Mouse (Mus musculus) liver, adult (tissue): ENCODE measurements around the gene Uhrf1.

Experiments
- GATA4 ChIP-seq: IDR thresholded peaks from 2 replicates; pipeline ENCODE4 v1.6.1; 2014; ENCODE audit warnings: mild to moderate bottlenecking, low read length; ENCODE audit not compliant: insufficient replicate concordance

The Uhrf1 gene

DNA sequence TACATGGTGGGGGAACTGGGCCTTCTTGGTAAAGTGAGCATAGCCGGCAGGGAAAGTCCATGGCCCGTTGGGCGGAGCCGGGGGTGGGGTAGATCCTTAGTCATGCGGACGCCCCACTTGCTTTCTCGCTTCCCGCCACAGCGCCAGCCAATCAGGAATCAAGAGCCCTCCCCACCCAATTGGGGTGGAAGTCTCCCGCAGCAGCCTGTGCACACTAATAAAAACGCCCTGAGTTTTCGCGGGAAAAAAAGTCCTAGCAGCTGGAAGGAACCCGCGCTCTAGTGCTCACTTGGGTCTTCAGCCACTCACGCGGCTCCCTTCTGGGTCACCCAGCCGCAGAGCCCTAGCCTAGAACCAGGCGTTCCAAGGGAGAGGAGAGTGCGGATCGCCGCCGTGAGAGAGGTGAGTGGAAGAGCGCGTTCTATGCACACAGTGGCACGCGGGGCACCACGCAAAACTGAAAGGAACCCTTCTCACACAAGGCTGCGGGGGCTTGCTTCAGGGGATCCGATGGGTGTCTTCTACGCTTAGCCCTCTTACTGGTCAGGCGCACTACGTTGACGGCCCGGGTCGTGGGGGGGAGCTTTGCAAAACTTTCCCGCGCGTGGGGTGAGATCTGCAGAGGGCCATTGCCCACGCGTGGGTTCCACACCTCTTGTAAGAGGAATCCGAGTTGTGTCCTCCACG, at the start of gene Uhrf1:
Gene Uhrf1, plus strand, starts transcription at position 162 of the 687 bp plus-strand sequence.
- TF ChIP-seq GATA4: no peak

DNA sequence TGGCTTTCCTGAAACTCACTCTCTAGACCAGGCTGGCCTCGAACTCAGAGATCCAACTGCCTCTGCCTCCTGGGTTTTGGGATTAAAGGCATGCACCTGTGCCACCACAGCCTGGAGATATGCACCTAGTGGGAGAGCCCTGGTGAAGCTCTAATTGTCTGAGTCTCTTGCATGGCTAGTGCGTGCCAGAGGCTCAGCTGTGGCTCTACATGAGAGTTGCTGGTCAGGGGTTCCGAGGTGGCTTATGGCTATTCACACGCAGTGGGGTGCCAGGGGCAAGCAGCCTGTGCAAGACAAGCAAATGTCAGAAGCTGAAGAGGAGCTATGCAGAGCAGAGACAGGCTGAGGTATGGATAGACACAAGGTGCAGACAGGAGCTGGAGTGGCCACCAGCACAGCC, 48.4 kb upstream of the Uhrf1 start:
- TF ChIP-seq GATA4: no peak

DNA sequence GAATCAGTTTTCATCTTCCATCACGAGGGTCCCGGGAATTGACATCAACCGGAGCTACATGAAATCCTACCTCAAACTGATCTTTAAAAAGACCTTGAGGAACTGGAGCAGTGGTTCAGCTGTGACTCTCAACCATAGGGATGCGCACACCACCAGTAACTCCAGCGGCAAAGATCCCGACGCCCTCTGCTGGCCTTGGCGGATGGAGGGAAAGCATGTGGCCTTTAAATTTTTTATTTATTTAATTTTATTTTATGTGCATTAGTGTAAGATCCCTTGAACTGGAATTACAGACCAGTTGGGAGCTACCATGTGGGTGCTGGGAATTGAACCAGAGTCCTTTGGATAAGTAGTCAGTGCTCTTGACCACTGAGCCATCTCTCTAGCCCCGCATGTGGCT, 47.7 kb upstream of the Uhrf1 start:
- no peak for TF ChIP-seq GATA4

DNA sequence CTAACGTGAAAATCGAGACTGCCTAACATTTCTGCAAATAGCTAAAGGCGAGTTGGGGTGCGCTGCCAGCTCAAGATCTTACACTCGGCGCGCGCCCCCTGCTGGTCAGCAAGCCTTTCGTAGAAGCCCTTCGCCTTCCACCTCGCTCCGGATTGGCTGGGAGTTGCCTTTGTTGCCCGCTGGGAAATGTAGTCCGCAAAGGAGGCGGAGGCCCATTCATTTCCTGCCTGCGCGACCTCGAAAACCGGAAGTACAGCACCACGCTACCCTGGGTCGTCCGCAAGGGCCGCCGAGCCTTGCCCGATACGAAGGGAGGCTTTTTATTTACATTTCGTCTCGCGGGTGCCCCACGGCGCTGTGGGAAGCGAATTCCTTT, 47.3 kb upstream of the Uhrf1 start:
- TF ChIP-seq GATA4: peak; percentile 11; the same call in 1 of the 2 replicates

DNA sequence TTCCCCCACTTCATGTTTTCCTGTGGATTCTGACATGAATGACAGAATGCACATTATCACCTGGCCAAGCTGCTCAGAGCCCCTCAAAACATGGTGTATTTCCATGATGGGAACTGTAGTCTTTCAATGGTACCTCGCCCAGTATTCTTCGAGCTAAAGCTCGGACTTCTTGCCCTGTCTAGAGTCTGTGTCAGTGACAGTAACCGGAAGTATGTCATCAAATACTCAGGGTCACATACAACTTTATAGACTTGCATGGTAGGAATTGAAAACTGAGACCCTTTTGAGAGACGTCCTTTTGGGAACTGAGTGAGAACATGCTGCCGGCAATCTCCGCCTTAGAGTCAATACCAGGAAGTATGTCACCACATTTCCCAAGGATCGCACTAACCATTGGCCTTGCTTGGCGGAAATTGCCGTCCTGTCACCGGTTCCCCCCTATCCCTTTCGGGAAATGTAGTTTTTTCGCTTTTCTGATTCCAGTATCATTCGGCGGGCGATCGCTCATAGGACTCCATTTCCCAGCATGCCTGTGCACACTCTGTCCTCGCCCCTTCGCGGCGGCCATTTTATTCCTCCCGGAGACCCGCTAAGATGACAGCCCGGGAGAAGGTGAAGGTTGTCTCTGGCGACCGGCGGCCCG, 46.8 kb upstream of the Uhrf1 start, which contains the start of gene Fem1a:
Gene Fem1a, plus strand, starts transcription at position 572 of the 643 bp plus-strand sequence.
- TF ChIP-seq GATA4: no peak; the same call in 1 of the 2 replicates

DNA sequence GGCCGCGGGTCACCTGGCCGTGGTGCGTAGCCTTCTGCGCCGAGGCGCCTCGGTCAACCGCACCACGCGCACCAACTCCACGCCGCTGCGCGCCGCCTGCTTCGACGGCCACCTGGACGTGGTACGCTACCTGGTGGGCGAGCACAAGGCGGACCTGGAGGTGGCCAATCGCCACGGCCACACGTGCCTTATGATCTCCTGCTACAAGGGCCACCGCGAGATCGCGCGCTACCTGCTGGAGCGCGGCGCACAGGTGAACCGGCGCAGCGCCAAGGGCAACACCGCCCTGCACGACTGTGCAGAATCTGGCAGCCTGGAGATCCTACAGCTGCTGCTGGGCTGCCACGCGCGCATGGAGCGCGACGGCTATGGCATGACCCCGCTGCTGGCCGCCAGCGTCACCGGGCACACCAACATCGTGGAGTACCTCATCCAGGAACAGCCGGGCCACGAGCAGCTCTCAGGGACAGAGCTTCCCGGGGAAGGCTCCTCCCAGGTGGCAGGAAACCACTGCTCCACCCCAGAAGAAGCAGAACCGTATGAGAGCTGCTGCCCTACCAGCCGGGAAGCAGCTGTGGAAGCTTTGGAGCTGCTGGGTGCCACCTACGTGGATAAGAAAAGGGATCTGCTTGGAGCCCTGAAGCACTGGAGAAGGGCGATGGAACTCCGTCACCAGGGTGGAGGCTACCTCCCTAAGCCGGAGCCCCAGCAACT, 45.8 kb upstream of the Uhrf1 start:
- TF ChIP-seq GATA4: no peak

DNA sequence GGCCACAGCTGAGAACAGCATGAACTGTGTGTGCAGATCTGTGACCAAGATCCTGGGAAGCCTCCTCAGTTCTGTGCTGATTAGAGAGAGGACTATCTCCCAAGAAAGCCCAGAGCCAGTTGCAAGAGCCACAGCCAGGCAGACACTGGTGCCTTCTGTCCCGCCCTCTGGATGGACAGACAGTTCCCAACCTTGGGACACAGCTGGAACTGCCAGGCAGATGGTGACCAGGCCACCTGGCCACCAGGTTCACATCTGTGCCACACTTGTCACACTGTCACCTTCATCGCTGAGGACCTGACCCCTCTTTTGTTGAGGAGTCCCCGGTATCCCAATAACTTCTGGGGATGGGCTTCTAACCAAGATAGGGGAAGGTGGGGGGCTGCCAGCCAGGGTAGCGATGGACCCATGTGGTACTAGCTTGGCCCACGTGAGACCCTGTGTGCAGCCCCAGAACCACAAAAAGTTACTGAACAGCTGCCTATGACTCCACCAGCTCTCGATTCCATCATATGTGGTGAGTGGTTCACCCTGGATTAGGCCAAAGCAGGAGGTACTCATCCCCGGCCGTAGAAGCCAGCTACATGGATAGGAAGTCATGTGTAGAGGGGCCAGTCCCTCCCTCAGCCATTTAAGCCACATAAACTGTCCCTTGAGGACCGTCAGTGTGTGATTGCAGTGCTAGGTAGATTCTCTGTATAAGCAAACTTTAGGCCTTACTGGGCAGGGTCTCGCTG, 43.7 kb upstream of the Uhrf1 start:
- no peak for TF ChIP-seq GATA4

DNA sequence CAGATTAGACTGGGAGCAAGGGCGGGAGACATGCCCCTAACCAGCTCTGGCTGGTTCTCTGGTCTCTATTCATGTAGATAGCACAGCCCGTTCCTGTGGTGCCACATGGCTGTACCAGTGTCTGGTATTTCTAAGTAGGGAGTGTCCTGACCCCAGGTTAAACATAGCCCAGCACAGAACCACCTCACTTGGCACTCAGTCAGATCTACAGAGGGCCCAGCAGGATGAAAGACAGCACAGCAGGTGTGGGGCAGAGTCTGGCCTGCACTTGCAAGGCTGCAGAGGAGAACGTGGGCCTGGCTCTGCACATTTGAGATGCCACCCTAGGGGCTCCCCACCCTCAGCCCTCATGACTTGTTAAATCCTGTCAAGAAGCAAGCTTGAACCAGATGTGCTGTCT, 42.0 kb upstream of the Uhrf1 start:
- TF ChIP-seq GATA4: no peak

DNA sequence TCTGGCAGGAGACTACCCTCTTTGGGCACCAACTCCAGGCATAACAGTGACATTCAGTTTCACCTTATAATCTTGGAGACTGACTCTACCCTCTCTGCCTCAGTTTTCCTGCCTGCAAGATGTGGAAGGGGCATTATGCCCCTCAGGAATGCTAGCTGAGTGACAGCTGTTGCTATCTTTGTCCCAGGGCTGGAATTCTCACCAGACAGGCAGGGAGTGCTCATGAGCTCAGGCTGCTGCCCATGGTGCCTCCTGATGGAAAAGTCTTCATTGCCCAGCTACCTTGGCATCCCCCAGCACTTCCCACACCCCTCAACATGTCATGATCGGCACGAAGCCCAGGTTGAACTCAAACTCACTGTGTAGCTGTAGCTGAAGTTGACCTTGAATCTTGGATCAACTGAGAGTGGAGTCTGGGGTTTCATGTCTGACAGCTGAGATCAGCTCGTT, 40.5 kb upstream of the Uhrf1 start:
- TF ChIP-seq GATA4: no peak

DNA sequence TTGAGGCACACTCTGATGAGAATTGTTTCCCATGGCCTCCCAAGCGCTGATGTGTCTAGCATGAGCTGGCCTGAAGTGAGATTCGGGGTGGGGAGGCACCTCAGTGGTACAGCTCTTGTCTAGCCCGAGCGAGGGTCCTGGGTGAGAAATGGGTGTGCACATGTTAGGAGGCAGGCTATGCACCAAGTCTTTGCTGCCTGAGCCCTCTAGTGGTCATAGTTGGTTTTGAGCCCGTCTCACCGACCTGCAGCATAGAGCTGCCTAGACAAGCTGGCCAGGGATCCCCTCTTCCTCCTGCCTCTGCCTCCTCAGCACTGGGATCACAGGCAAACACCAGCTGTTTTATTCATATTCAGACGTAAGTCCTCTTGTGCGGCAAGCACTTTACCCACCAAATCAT, 39.1 kb upstream of the Uhrf1 start:
- no peak for TF ChIP-seq GATA4

DNA sequence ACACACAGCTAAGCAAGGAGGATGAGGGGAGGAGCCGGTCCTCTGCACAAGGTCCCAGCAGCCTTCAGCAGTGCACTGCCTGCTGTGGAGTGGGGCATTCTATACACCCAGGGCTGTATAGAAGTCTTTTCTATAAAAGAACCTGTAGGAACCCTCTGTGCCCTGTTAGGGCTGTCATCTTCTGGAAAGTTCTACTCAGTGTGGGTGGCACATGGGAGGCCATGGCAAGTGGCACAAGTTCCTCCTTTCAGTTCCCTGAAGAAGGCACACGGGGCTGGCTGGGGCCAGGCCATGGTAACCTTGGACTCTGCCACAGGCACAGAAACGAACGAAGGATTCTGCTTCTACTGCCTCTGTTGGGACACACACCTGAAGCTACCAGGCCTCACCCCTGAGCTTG, 38.1 kb upstream of the Uhrf1 start:
- no peak for TF ChIP-seq GATA4

DNA sequence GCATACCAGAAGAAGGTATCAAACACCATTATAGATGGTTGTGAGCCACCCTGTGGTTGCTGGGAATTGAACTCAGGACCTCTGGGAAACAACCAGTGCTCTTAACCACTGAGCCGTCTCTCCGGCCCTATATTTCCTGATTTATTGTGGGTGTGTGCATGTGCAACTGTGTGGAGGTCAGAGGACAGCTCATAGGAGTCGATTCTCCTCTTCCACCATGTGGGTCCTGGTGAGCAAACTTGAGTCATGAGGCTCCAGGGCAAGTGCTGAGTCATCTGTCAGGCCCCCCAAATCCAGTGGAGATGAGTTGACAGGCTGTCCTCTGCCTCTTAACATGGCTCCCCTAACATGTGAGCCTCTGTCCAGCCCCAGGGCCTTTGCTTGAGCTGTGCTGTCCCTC, 37.3 kb upstream of the Uhrf1 start:
- no peak for TF ChIP-seq GATA4

DNA sequence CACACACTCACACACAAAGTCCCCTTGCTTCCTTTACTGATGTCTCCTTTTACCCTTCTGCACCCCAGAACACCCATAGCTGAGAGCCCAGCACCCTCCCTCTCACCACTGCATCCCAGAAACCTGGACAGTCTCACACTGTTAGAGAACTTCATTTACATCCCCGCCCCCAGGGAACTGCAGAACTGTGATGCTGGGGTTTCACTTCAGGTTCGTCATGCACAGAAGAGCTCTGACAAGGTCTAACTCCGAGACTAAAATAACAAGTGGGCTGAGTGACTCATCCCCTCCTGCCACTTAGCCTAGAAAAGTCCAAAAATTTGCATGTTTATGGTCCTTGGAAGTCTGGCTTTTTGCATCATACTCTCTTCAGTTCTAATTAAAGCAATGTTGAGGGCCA, 36.9 kb upstream of the Uhrf1 start:
- TF ChIP-seq GATA4: no peak

DNA sequence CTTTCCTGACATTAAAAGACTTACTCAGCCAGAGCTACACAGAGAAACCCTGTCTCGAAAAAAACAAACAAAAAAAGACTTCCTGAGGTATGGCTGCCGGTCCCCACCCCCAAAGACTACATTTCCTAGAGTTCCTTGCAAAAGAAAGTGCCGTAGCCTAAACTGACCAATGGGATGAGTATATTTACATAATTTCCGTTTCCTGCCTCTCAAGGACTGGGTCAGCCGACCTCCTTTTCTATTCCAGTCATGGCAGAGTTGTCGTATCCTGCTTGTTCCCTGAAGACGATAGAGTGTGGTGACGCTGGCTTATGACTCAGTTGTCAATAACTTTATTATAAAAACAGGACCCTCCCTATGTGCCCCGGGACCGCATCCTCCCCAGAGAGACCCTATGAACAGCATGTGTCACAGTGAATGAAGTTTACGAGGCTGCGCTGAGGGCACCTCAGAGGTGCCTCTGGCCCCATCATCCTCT, 33.9 kb upstream of the Uhrf1 start:
- no peak for TF ChIP-seq GATA4

DNA sequence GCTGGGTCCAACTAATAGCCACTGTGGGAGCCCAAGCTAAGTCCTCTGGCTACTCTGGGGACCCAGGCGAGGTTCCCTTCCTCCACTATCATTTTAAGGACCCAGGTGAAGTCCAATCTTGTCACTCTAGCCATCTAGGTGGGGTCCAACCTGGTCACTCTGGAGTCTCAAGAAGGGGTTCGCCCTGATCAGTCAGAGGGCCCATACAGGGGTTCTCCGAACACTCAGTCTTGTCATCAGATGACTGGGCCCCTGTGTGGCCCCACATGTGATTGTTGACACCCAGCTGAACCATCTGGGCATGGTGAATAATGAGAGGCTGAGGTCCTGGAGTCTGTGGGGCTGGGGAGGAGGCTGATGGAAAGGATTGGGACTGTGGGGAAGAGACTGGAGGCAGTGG, 33.4 kb upstream of the Uhrf1 start:
- TF ChIP-seq GATA4: no peak

DNA sequence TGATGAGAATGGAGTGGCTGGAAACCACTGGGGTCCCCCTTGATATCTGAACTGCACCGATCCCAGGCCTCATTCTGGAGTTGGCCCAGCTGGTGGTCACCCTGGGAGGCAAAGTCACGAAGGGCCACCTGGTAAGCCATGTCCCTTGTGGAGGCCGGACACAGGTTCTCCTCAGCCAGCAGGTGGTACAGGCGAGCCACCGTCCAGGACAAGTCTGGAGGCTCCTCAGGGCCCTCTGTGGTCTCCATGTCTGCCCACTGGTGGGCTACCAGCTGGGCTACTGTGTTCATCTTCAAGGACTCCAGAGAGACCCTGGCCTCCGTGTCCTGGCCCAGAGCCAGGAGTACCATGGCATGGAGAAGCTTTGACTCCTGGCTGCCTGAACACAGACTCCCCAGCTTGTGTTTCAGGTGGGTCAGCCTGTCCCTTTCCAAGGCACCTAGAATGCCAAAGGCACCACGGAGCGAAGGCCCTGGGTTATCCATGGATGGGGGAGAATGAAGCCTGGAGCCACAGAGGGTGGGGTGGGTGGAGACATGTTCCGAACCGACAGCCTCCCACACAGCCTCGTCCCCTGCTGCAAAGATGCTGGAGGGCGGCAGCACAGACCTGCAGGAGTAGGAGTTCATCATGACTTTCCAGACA, 31.4 kb upstream of the Uhrf1 start:
- no peak for TF ChIP-seq GATA4
